Mouse (Mus musculus): ENCODE measurements around the gene Kel. TPM values are rescaled to one million over a fixed set of nuclear protein-coding genes. Genes with fewer than 3 reads are reported as not detected.
A peak's percentile ranks its signal among the peaks of the same experiment; 100 is the strongest.

The Kel gene
- 1.3 and 11.0 TPM in 2 replicates for total RNA-seq (2015)
- total RNA-seq (2017): 0.99 and 3.1 TPM in 2 replicates

DNA sequence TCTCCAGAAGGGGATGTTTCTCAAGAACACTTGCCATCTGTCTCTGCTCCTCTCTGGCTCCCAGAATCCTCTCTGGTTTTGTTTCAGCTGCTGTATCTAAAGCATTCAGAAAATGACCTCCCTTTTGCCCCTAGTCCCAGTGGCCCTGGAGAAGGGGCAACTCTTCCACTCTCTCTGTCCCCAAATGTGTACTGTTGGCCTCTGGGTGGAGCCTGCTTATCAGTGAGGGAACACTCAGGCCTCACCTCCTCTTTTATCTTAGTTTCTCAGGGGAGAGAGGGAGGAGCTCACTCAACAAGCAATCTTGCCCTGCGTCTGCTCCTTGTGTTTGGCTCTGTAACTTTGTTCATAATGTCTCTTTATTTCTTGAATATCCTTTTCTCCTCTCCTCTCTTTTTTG lies at the start of gene Kel:
TSS of gene Kel (minus strand) at position 217 of the 400 bp plus-strand sequence.
- peak; percentile 56 for ATAC-seq (ENCODE audit: poor library complexity, severe bottlenecking)

DNA sequence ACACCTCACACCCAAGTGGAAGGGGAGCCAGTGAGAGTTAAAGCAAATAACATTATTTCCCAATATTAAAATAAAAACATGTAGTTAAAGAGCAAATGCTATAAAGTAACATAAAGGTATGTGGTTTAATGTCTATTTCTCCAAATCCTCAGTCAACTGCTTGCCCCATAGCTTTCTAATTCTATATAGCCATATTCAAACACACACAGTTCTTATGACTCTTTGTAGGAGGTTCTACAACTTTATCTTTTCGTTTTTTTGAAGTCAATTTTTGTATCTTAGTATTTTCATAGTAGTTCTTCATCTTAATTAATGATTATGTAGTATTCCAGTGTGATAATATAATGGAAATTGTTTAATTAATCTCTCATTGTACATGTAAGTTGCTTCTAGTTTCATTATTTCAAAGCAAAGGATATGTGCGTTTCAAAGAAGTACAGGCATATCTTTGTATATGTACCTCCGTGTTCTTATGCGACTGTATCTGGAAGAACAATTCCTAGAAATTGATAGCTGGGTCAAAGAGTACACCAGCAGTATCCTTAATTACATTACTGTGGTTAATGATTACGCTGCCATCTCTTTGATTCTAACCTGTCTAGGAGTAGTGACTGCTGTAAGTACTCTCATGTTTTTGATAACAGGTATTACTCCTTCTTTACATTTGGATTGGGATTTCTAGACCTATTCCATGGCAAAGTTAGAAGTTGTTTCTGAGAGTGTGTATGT lies 40.7 kb upstream of the Kel start:
- no peak for ATAC-seq (ENCODE audit: poor library complexity, severe bottlenecking)

GRCm38 (mm10) chr6:41741101-41741500 lies 37.0 kb upstream of the Kel start:
- no peak for ATAC-seq (ENCODE audit: poor library complexity, severe bottlenecking)

GRCm38 (mm10) chr6:41734719-41735470 lies 30.8 kb upstream of the Kel start:
- no peak for ATAC-seq (ENCODE audit: poor library complexity, severe bottlenecking)

- ATAC-seq (ENCODE audit: poor library complexity, severe bottlenecking): no peak
Measured at GRCm38 (mm10) chr6:41727989-41728609, 24.0 kb upstream of the Kel start.

DNA sequence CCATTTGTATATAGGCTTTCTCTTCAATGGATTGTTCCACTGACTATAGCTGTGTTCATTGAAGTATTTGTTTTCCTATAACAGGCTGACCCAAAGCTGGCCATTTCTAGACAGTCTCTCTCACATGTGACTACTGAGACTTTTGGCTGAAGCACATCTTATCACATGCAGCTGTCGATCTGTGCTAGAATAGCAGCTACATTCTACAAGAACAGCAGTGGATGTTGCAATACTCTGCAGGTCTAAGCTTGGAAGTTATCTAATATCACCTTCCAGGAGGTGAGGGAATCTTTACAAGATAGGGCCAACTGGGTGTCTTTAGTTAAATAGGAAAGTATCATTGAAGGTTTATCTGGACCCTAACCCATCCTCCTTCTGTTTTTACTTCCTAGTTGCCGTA lies 17.3 kb upstream of the Kel start:
- no peak for ATAC-seq (ENCODE audit: poor library complexity, severe bottlenecking)

DNA sequence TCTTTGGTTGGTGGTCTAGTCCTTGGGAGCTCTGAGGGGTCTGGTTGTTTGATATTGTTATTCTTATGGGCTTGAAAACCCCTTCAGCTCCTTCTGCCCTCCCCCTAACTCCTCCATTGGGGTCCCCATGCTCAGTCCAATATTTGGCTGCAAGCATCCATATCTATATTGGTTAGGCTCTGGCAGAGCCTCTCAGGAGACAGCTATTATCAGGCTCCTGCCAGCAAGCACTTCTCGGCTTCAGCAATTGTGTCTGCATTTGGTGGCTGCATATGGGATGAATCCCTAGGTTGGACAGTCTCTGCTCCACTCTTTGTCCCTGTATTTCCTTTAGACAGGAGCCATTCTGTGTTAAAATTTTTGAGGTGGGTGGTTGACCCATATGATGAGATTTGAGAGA lies 6.1 kb upstream of the Kel start:
- no peak for ATAC-seq (ENCODE audit: poor library complexity, severe bottlenecking)

DNA sequence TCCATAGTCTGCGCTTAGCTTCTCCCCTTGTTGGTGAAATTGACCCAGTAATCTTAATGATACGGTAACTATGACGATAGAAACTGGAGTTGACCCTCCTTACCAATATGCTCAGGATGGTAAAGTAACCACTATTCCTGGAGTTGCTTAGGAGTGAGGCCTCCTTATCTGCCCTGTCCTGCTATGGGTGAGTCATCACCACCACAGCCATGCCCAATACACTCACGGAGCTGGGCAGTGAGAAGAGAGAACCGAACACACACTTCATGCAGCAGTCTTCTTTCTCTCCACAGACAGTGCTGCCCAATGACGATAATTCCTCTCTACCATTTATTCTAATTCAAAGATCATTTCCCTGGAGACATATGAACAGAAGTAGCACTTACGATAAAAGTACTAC lies 2.1 kb upstream of the Kel start:
- 0 out of 2 replicates have a peak, but pooled peaks have one; percentile 31 for ATAC-seq (ENCODE audit: poor library complexity, severe bottlenecking)

DNA sequence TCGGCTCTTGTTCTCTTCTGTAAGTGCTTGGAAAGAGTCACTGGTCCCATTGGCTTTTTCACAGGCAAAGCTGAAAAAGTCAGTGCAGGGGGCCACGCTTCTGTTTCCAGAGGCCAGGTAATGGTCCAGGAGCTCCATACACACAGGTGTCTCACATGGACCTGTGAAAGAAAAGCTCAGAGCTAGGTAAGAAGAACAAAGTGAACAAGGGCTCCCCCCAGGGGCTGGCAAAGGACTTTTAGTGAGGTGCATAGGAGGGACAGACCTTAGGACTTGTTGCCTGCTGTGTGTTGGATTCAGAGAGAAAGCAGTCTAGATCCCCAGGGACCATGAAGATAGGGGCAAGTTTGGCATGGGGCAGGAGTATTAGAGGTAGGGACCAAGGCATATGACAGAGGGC lies 1.2 kb downstream of the Kel start:
- ATAC-seq (ENCODE audit: poor library complexity, severe bottlenecking): peak; percentile 37; the same call in 1 of the 2 replicates

DNA sequence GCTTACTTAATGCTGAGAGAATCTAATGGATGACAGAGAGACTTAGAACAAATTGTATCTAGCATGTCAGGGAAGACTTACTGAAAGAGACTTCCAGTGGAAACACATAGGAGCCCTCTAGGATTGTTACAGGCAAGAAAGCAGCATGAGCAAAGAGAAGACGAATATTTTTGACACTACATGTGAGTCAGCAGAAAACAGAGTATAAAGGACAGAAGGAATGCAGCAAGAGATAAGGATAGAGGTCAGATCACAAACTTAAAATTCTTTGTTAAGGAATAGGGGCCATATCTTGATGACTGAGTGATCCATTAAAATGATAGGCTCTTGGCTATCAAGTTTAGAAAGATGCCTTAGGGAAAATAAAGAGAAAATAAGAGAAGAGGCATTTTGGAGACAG lies 2.9 kb downstream of the Kel start:
- ATAC-seq (ENCODE audit: poor library complexity, severe bottlenecking): no peak

DNA sequence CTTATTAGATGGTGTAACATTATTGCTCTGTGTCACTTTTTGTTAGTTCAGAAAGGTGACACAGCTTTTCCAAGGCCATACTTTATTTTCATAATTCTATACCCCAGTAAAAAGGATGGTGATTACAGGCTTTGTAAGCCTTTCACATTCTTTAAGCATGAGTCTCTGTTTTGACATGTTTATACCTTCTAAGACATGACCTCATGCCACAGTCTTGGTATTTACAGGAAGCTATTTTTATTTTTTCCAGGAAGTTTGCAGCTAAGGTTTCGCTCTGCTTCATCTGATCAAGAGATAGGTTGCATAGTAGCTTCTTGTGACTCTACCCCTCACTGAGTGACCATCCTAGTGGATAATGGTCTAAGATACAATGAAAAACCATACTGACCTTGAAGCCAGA lies 9.7 kb downstream of the Kel start:
- no peak for ATAC-seq (ENCODE audit: poor library complexity, severe bottlenecking)

GRCm38 (mm10) chr6:41692200-41692599 lies 11.9 kb downstream of the Kel start:
- ATAC-seq (ENCODE audit: poor library complexity, severe bottlenecking): no peak

- ATAC-seq (ENCODE audit: poor library complexity, severe bottlenecking): no peak
Measured at GRCm38 (mm10) chr6:41685596-41685995, 18.5 kb downstream of the Kel start.

GRCm38 (mm10) chr6:41684911-41685310 lies 19.2 kb downstream of the Kel start:
- ATAC-seq (ENCODE audit: poor library complexity, severe bottlenecking): no peak

GRCm38 (mm10) chr6:41684131-41684530 lies 20.0 kb downstream of the Kel start, which contains the start of gene Llcfc1:
Gene Llcfc1 (plus strand): TSS chr6:41684431.
- ATAC-seq (ENCODE audit: poor library complexity, severe bottlenecking): no peak

GRCm38 (mm10) chr6:41681656-41682055 lies 22.5 kb downstream of the Kel start:
- no peak for ATAC-seq (ENCODE audit: poor library complexity, severe bottlenecking)

DNA sequence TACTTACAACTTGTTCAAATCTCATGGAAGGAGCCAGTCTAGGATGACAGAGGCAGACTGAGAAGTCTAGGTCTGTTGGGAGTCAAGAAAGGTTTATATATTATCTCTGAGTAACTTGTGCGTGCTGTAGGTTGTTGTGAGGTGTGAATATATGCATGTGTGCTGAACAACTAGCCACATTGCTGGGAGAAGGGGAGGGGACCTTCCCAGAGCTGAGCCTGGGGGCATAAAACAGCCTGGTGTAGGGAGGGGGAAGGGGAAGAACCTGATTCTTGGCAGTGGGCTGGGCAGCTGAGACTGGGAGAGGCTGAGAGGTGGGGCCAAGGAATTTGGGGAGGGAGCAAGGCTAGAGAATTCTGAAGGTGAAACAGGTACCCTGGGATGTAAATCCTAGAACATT lies 23.5 kb downstream of the Kel start, which contains the start of gene Trpv5:
TSS of gene Trpv5 (minus strand) at position 101 of the 400 bp plus-strand sequence.
- ATAC-seq (ENCODE audit: poor library complexity, severe bottlenecking): no peak

DNA sequence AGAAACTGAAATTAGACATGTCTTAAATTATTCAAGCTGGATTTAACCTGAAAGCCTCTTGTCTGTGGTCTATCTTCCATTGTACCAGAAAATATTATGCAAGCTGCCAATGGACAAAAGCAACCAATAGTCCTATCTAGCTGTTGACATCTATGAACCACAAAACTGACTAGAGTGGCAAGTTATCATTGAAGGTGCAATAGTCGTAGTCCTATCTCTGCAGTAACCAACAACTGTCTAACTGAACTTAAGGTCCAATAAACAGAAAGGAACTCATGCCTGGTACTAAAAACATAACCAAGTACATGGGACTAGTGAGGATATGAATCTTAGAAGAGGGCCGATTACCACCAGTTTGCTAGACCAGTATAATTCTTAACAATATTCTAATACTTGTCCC lies 27.6 kb downstream of the Kel start:
- ATAC-seq (ENCODE audit: poor library complexity, severe bottlenecking): no peak

- no peak; the same call in 1 of the 2 replicates for ATAC-seq (ENCODE audit: poor library complexity, severe bottlenecking)
Measured at GRCm38 (mm10) chr6:41662320-41662719, 41.8 kb downstream of the Kel start.

DNA sequence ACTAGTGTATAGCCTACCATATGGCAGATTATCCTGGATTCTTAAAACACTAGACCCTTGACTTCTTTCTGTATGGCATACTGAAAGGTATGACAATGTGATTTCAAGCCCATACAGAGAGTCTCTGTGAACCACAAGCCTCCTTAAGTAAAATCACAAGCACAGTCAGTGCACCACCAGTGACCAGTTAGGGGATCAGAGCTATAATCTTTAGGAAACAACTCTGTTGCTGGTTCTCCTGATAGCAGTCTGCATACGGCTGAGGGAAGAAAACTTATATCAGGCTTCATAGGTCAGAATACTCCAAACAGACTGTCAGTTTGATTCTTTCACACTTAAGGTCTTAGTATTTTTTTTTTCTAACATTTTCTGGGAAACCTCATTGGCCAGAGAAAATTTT lies 45.7 kb downstream of the Kel start:
- no peak for ATAC-seq (ENCODE audit: poor library complexity, severe bottlenecking)

- no peak; the same call in 1 of the 2 replicates for ATAC-seq (ENCODE audit: poor library complexity, severe bottlenecking)
Measured at GRCm38 (mm10) chr6:41654648-41655047, 49.5 kb downstream of the Kel start.

DNA sequence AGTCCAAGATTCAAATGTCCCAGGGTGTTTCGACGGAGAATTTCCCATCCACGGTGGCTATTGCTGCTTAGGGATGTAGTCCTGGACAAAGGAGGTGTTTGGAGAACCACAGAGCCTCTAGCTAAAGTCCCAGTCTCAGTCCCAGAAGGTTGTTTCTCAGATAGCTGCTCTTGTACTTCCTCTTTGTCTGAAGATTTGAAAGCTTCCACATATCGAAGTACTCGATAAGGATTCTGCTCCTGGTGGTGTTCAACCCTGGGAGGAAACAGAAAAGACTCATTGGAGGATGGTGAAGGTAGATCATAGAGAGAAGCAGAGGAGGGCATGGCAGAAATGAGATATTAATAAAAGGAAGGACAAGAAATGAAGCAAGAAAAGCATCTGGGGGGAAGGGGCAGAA lies 51.0 kb downstream of the Kel start:
- ATAC-seq (ENCODE audit: poor library complexity, severe bottlenecking): no peak
